Mouse (Mus musculus) adipocyte (in vitro differentiated cells): ENCODE data around the gene Trim47.

ENCODE experiments used
- DNase-seq: peaks from one replicate; pipeline ENCODE4 v3.0.0-alpha.2; 2016; ENCODE audit warnings: low spot score

Trim47 gene

DNA sequence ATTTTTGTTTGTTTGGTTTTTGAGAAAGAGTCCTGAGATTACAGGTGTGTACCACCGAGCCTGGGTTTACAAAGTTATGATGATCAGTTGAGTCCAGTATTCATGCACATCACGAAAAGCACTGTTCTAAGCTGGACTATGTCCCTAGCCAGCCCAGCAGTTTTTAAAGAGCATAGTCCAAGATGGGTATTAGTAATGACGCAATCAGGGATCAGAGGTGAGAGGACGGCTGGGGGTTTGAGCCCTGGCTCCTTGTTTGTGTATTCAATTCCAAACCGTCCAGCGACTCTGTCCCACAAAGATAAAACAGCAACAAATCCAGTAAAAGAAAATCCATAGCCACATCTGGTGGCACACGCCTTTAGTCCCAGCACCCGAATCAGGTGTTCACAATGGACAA lies 38.8 kb downstream of the Trim47 start:
- DNase-seq, result peak; percentile 50

DNA sequence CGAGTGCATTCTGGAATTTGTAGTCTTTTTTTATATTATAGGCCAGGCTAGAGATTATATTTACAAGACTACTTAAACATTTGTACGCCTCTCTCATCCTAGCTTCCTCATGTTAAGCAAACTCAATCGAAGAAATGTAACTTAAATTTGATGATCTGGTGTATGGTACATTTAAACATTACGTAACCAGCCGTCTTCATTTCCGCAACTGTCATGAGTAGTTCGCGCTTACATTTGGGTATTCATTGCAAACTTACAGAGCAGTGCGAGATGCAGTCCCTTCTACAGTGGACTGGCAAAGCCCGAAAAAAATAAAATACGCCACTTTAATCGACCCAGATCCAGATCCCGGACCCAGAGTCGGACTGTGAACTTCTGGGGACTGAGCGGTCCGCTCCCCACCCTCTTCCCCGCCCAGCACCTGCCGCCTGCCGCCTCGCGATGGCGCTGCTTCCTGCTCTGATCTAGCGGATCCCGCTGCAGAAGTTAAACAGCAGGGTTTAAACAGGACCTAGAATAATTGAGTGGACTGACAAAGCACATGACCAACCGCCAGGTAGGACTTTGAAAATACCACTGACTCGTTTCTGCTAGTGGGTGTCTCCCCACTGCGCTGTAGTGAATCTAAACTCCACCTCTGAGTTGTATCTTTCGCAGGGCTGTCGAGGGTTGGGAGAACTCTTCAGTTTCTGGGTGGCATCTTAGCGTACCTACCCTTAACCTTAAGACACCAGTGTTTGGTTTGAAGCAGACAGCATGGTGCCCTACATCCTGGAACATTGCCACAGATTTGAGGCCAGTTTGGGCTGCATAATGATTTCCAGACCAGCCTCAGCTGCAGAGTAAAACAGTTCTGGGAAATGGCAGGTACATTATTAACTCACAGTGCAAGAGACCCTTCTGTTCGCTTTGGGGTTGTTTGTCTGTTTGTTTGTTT lies 39.5 kb downstream of the Trim47 start:
- DNase-seq, result peak; percentile 88

DNA sequence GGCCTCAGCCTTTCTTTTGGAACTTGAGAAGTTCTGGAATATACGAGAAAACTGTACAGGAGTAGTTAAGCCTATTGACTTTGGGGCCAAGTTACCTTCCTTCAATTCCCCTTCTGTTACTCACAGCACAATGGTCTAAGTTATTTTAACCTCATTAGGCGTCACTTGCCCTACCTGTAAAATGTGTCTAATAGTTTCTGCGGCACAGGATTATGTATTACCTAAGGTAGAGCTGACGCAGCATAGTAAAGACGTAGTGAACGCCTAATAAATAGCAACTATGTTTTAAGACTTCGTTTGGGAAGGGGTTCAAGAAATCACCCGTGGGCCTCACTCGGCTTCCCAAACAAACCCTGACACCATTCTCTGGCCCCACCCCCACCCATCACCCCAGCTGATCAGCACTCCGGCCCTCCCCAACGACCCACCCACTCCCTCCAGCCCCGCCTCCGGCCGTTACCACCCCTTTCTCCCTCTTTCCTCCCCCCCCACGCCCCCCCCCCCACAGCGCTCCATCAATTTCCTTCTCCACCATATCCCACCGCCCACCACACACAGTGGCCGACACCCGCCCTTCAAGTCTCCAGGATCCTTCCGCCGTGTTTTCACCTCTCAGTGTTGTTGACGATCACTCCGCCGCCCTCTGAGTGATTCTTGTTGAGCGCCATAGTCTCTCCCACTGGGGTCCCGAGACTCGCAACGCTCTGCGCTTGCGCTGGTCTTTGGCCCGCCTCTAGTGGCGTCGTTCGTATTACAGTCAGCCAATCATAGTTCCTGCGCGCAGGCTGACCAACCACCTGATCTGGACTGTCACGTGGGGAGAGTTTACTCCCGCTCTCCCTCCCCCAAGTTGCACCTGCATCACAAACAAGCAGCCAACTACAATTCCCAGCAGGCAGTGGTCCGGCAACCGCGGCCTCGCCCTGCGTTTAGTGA lies 40.5 kb downstream of the Trim47 start, which contains the start of gene Wbp2:
TSS of gene Wbp2 (minus strand) at position 738 of the 936 bp plus-strand sequence.
- peak; percentile 99 for DNase-seq

GRCm38 (mm10) chr11:116084166-116084565 lies 42.8 kb downstream of the Trim47 start:
- DNase-seq, result no peak

DNA sequence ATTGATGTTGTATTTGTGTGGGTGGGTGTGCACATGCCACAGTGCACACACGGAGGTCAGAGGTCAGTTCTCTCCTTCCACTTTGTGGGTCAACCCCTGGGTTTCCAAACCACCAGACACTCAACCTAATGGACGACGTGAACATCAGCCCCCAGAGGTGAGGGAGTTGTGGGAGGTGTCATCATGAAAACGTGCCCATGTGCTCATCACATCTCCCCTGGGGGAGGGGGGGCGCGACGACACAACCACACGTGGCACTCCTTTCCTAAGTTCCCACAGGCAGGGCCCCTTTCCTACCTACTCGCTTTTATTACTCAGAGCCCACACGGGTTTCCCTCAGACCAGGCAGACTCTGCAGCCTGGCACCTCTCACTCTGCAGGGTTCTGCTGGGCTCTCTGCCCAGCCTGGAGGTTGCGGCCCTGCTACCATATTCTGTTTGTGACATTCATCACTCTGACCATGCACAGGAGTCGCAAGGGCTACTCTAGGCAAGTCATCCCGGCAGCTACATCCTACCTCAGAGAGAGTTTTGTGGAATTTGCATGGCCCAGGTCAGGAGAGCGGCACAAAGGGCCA lies 43.8 kb downstream of the Trim47 start:
- DNase-seq, result no peak

DNA sequence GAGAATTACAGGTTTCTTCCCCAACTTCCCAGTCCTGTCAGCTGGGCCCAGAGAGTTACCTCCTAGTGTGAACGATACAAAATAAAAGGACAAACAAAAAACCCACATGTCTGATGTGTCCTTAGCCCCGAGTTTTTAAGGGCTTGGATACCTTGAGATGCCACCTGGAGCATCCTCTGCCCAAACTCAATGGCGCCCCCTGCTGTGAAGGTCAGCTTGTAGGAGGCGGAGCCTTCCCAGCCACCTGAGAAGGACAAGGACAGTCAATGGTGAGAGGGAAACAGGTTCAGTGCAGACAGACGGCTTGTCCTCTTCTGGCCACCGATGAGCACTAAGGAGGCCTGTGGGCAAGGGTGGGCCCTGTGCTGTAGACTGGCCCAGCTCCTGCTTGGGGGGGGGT lies 45.9 kb downstream of the Trim47 start:
- no peak for DNase-seq

GRCm38 (mm10) chr11:116079511-116079910 lies 47.5 kb downstream of the Trim47 start:
- no peak for DNase-seq

DNA sequence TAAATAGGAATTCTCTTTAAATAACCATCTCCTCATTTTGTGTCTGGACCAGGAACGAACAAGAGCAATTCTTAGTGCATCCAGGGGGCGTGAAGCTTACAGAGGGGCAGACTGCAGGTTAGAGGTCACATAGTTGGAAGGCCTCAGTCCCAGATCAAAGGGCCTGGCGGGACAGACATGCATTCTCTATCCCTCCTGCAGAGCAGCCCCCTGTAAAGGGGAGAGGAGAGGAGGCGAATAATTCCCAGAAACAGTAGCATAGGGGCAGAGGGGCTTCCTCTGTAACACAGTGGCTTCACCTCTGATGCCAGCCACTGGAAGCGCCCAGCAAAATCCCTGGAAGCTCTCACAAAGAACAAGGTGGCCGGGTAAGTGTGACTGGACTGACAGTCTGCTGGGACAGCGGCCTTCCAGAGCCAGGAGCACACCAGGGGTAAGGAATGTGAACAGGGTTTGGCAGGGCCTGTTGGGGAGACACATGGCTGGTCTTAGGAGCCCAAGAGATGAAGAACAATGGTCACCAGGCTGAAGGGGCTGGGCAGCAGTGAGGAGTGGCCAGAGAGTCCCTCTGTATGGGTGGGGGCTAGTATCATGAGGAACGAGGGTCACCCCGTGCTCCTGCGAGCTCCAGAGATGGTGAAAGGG lies 48.2 kb downstream of the Trim47 start:
- DNase-seq, result no peak

DNA sequence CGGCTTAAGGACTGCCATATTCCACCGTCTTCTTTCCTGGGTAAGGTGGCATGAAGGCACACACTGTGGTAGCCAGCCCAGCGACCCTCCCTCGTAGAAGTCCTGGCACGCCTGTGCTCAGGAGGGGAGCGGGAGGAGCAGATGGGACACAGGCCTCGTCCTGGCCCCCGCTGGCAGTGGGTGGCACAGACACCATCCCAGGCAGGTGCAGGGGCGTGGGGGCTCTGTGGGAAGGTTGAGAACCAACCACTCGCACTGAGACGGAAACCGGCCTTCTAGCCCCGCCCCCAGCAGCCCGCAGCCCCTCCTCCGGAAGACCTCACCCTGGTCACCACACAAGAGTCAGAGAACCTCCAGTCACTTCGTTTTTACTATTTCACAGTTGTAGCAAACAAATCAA lies 48.8 kb downstream of the Trim47 start:
- no peak for DNase-seq

- no peak for DNase-seq
Observed at GRCm38 (mm10) chr11:116077446-116078204, 49.4 kb downstream of the Trim47 start, which contains the start of gene Unc13d. Gene Unc13d, minus strand, starts transcription at chr11:116077961.

GRCm38 (mm10) chr11:116076836-116077235 lies 50.2 kb downstream of the Trim47 start:
- DNase-seq, result no peak

DNA sequence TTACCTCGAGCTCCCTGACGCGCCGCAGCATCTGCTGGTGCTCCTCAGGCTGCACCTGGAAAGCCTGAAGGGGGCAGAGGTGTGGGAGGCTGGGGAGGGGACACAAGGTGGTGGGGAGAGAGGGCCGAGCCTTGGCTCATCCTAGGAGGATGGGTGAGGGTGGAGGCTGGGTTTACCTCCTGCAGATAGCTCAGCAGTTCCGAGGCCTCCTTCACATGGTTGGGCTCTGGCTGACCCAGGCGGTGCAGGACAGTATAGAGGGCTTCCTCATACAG lies 50.8 kb downstream of the Trim47 start:
- DNase-seq, result no peak

DNA sequence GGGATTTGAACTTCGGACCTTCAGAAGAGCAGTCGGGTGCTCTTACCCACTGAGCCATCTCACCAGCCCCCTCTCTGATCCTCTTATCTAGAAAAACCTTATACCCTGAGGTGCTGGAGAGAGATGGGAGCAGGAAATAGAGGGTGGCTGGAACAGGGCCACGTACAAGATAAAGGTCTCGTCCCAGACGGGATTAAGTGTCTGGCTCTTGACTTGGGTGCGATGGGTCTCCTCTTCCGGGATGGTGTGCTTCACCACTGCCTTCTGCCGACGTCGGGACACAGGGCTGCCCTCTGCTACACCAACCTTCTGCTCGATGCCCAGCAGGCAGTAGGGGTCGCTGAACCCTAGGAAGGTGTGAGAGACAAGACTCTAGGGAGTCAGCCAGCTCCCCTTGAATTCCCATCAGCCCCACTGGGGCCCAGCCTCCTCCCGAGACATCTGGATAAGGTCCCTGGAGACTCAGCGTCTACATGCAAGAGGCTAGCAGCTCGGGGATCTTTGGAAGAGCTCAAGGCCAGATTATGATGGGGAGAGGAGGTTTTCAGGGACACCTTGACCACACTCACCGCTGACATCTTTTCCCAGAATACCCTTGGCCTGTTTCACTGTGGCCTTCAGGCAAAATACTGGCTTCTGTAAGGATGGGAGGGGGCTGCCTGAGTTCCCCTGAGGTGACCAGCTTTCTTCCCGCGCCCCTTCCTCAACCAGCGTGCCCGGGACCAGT lies 51.3 kb downstream of the Trim47 start:
- DNase-seq, result no peak

GRCm38 (mm10) chr11:116074436-116074991 lies 52.5 kb downstream of the Trim47 start:
- DNase-seq, result no peak

DNA sequence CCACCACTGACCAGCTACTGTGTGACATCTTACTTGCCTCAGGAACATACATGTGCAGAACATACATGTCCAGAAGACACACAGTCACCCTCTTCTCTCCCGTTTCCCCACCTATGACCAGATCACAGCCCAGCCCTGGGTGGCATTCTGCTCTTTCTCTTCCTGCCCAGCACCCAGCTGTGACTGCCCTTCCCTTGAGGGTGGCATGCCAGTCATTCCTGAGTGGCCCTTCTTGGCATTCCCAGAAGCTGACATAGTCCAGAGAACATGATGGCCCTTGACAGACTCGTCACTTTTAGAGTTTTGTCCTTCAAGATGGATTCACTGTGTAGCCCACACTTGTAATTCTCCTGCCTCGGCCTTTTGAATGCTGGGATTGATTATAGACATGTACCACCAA lies 54.4 kb downstream of the Trim47 start:
- no peak for DNase-seq

DNA sequence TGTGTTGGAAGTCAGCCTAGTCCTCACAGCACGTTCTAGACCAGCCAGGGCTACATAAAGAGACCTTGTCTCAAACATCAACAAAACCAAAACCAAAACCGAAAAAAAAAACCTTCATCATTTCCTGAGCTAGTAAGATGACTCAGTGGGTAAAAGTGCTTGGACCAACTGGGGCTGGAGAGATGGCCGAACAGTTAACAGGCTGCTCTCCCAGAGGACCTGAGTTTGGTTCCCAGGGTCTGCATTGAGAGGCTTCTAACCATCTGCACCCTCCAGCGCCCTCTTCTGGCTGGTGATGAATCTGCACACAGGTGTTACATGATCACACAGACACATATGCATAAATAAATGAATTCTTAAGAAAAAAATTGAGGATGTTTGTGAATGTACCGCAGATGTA lies 55.5 kb downstream of the Trim47 start:
- peak; percentile 37 for DNase-seq

DNA sequence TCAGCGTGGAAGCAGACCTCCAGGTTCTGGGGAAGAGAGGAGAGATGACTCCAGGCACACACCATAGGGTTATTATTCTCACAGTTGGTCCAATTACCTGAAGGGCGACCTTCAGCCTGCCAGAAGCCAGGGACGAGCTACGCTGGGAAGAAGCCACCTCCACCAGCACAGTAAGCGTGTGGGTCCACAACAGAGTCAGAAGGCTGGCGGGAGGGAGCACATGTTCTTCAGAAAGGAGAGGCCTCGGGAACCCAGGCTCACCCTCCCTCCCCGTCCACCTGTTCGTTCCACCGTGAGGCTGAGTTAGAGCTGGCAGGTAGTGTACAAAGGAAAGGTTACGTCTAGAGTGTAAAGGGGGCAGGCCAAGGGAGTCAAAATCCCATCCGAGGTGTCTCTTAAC lies 61.7 kb downstream of the Trim47 start:
- no peak for DNase-seq

GRCm38 (mm10) chr11:116064187-116064867 lies 62.7 kb downstream of the Trim47 start:
- no peak for DNase-seq

- DNase-seq, result no peak
Observed at GRCm38 (mm10) chr11:116063562-116063961, 63.4 kb downstream of the Trim47 start.

GRCm38 (mm10) chr11:116062521-116062920 lies 64.5 kb downstream of the Trim47 start:
- no peak for DNase-seq
